Mouse (Mus musculus): ENCODE results near the gene Nmu. TPM values are rescaled to one million over a fixed set of nuclear protein-coding genes. Genes with fewer than 3 reads are reported as not detected.

The Nmu gene
- not detected in 2 replicates for polyA plus RNA-seq (2014; fragmentation: Nextera tagmentation; extraction: Ambion mirVana)

GRCm38 (mm10) chr5:76363453-76364104 is at the start of gene Nmu:
Gene Nmu (minus strand): TSS chr5:76363788.
- 3% methylated on average over 35 of the region's 35 CpGs for WGBS
- DNase-seq (peak; percentile 21), ATAC-seq (ENCODE audit: low FRiP score, low TSS enrichment) (no peak)
- peak within 1 kb of the TSS; percentile 38 for H3K4me3 ChIP-seq (replicated peaks; ENCODE audit: low read depth, low read length)
- H3K4me1 ChIP-seq (ENCODE audit: control insufficient read depth, insufficient read depth, low read length): 0 out of 2 replicates have a peak, but pooled peaks cover 6% of the 10 kb centered on the region
- H3K36me3 ChIP-seq (ENCODE audit: control insufficient read depth, insufficient read depth, low read length): no peaks in the 10 kb centered on the region
- peak within 1 kb of the TSS; percentile 63 for H3K4me2 ChIP-seq (ENCODE audit: low read length)
- peak within 1 kb of the TSS; percentile 44 for H3K9ac ChIP-seq (replicated peaks; ENCODE audit: low read length)
- H3K27me3 ChIP-seq (ENCODE audit: control insufficient read depth, insufficient read depth, low read length): peaks cover 13% of the 10 kb centered on the region; the same call in 1 of the 2 replicates
- H3K27ac ChIP-seq (replicated peaks; ENCODE audit: low read depth, low read length): no peak within 1 kb of the TSS
- H3K9me3 ChIP-seq (ENCODE audit: control insufficient read depth, low read length): no peaks in the 10 kb centered on the region

DNA sequence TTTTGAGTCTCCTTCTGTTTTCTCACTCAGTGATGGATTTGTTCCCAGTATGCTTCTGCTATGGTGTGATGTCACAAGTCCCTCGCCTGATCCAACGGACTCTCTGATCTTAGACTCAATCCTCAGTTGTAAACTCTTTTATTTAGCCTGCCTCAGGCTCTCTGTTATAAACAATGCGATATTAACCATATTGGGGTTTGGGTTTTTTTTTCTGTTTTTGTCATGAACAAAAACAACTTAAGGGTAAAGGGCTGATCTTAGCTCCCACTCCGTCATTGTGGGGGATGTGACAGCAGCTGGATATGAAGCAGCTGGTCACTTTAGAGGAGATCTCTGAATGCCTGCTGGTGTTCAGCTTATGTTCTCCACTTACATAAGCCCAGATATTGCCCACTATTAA is 48.1 kb upstream of the Nmu start:
- Histone ChIP-seq H3K9ac (replicated peaks; ENCODE audit: low read length) (no peak overlapping the region), H3K4me3 (replicated peaks; ENCODE audit: low read depth, low read length) (no peak overlapping the region), H3K9me3 (ENCODE audit: control insufficient read depth, low read length) (no peaks in the 10 kb centered on the region), H3K27me3 (ENCODE audit: control insufficient read depth, insufficient read depth, low read length) (no peaks in the 10 kb centered on the region), H3K36me3 (ENCODE audit: control insufficient read depth, insufficient read depth, low read length) (no peaks in the 10 kb centered on the region), H3K4me1 (ENCODE audit: control insufficient read depth, insufficient read depth, low read length) (no peaks in the 10 kb centered on the region), H3K27ac (replicated peaks; ENCODE audit: low read depth, low read length) (no peak overlapping the region), H3K4me2 (ENCODE audit: low read length) (no peak overlapping the region)
- DNase-seq (no peak), ATAC-seq (ENCODE audit: low FRiP score, low TSS enrichment) (no peak)
- 89% methylated on average over 4 of the region's 4 CpGs for WGBS

DNA sequence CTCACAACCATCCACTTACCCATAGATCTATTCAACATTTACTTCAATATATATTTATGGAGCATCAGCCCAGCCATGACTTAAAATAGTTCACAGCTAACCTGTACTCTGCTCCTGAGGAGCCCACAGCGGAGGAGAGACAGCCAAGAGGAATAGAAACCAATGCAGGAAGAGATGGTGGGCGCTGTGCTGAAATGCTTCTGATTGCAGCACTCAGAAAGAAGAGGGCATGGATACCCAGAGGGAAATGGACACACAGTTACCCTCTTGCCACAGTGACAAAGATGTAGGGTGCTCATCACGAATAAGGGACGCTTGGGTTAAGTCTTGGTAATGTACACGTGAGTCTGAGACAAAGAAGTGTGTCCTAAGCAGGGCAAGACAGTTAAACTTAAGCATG is 30.8 kb upstream of the Nmu start:
- no peaks in the 10 kb centered on the region for H3K9me3 ChIP-seq (ENCODE audit: control insufficient read depth, low read length)
- H3K4me1 ChIP-seq (ENCODE audit: control insufficient read depth, insufficient read depth, low read length): no peaks in the 10 kb centered on the region
- no peaks in the 10 kb centered on the region for H3K36me3 ChIP-seq (ENCODE audit: control insufficient read depth, insufficient read depth, low read length)
- 93% methylated on average over 5 of the region's 5 CpGs for WGBS
- no peak overlapping the region for H3K4me2 ChIP-seq (ENCODE audit: low read length)
- DNase-seq: no peak
- no peaks in the 10 kb centered on the region for H3K27me3 ChIP-seq (ENCODE audit: control insufficient read depth, insufficient read depth, low read length)
- H3K9ac ChIP-seq (replicated peaks; ENCODE audit: low read length): no peak overlapping the region
- no peak for ATAC-seq (ENCODE audit: low FRiP score, low TSS enrichment)
- no peak overlapping the region for H3K4me3 ChIP-seq (replicated peaks; ENCODE audit: low read depth, low read length)
- no peak overlapping the region for H3K27ac ChIP-seq (replicated peaks; ENCODE audit: low read depth, low read length)

DNA sequence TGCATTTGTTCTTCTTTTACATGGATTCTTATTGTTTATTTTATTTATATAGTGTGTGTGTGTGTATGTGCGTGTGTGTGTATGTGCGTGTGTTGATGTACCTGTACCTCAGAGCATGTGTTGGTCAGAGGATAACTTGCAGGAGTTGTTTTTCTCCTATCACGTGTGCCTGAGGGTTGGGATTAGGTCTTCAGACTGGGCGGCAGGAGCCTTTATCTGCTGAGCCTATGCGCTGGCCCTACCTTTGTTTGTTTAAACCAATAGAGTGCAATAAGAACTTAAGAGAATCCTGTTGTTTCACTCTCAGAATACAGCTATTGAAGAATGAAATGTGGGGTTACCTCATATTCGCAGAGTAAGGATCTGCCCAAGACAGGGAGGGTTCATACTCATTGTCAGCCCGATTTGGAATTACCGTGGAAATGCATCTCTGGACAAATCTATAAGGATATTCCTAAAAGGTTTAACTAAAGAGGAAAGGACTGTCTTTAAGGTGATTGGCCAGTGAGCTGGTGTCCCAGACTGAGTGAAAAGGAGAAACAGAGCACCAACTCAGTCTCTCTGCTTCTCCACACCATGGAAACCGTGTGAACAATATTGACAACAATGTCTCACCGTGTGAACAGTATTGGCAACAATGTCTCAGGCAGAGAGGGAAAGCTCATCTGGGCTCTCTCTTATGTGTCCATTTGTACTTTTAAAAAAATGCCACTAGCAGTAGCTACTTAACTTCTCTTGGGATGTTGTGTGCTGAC is 25.6 kb upstream of the Nmu start:
- no peak for ATAC-seq (ENCODE audit: low FRiP score, low TSS enrichment)
- no peak overlapping the region for H3K9ac ChIP-seq (replicated peaks; ENCODE audit: low read length)
- 80% methylated on average over 10 of the region's 10 CpGs for WGBS
- no peaks in the 10 kb centered on the region for H3K36me3 ChIP-seq (ENCODE audit: control insufficient read depth, insufficient read depth, low read length)
- H3K4me1 ChIP-seq (ENCODE audit: control insufficient read depth, insufficient read depth, low read length): no peaks in the 10 kb centered on the region
- H3K4me3 ChIP-seq (replicated peaks; ENCODE audit: low read depth, low read length): no peak overlapping the region
- DNase-seq: no peak
- no peaks in the 10 kb centered on the region for H3K9me3 ChIP-seq (ENCODE audit: control insufficient read depth, low read length)
- no peaks in the 10 kb centered on the region for H3K27me3 ChIP-seq (ENCODE audit: control insufficient read depth, insufficient read depth, low read length)
- no peak overlapping the region for H3K4me2 ChIP-seq (ENCODE audit: low read length)
- no peak overlapping the region for H3K27ac ChIP-seq (replicated peaks; ENCODE audit: low read depth, low read length)

DNA sequence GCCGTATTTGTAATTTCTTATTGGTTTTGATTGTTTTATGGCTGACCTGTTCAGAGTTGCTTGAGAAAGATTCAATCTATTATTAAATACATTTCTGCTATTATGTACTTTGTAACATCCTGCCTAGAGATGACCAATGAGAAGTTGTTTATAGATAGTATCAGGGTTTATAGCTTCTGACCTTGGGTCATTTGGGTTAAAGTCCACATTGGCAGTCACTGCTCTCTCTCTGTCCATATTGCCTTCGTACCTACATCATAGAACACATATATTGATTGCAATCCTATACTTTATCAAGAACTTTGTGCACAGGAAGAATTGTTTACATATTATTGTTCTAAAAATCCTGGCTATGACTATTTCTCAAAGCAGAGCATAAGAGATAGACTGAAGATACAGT is 24.9 kb upstream of the Nmu start:
- WGBS: 95% methylated on average over 2 of the region's 2 CpGs
- Histone ChIP-seq H3K36me3 (ENCODE audit: control insufficient read depth, insufficient read depth, low read length) (no peaks in the 10 kb centered on the region), H3K27ac (replicated peaks; ENCODE audit: low read depth, low read length) (no peak overlapping the region), H3K9me3 (ENCODE audit: control insufficient read depth, low read length) (no peaks in the 10 kb centered on the region), H3K4me3 (replicated peaks; ENCODE audit: low read depth, low read length) (no peak overlapping the region), H3K4me1 (ENCODE audit: control insufficient read depth, insufficient read depth, low read length) (no peaks in the 10 kb centered on the region), H3K27me3 (ENCODE audit: control insufficient read depth, insufficient read depth, low read length) (no peaks in the 10 kb centered on the region), H3K9ac (replicated peaks; ENCODE audit: low read length) (no peak overlapping the region), H3K4me2 (ENCODE audit: low read length) (no peak overlapping the region)
- DNase-seq (no peak), ATAC-seq (ENCODE audit: low FRiP score, low TSS enrichment) (no peak)

- no peaks in the 10 kb centered on the region for H3K9me3 ChIP-seq (ENCODE audit: control insufficient read depth, low read length)
- 51% methylated on average over 6 of the region's 6 CpGs for WGBS
- H3K4me2 ChIP-seq (ENCODE audit: low read length): no peak overlapping the region
- DNase-seq (no peak), ATAC-seq (ENCODE audit: low FRiP score, low TSS enrichment) (no peak)
- H3K9ac ChIP-seq (replicated peaks; ENCODE audit: low read length): no peak overlapping the region
- no peaks in the 10 kb centered on the region for H3K27me3 ChIP-seq (ENCODE audit: control insufficient read depth, insufficient read depth, low read length)
- no peaks in the 10 kb centered on the region for H3K36me3 ChIP-seq (ENCODE audit: control insufficient read depth, insufficient read depth, low read length)
- no peaks in the 10 kb centered on the region for H3K4me1 ChIP-seq (ENCODE audit: control insufficient read depth, insufficient read depth, low read length)
- no peak overlapping the region for H3K27ac ChIP-seq (replicated peaks; ENCODE audit: low read depth, low read length)
- H3K4me3 ChIP-seq (replicated peaks; ENCODE audit: low read depth, low read length): no peak overlapping the region
These were observed 20.1 kb upstream of the Nmu start for GRCm38 (mm10) chr5:76383673-76384072.

GRCm38 (mm10) chr5:76381836-76382235 is 18.2 kb upstream of the Nmu start:
- no peak overlapping the region for H3K4me2 ChIP-seq (ENCODE audit: low read length)
- ATAC-seq (ENCODE audit: low FRiP score, low TSS enrichment) (no peak), DNase-seq (no peak)
- H3K4me3 ChIP-seq (replicated peaks; ENCODE audit: low read depth, low read length): no peak overlapping the region
- no peaks in the 10 kb centered on the region for H3K4me1 ChIP-seq (ENCODE audit: control insufficient read depth, insufficient read depth, low read length)
- WGBS: 93% methylated on average over 5 of the region's 5 CpGs
- H3K9ac ChIP-seq (replicated peaks; ENCODE audit: low read length): no peak overlapping the region
- H3K27me3 ChIP-seq (ENCODE audit: control insufficient read depth, insufficient read depth, low read length): no peaks in the 10 kb centered on the region
- no peaks in the 10 kb centered on the region for H3K9me3 ChIP-seq (ENCODE audit: control insufficient read depth, low read length)
- H3K27ac ChIP-seq (replicated peaks; ENCODE audit: low read depth, low read length): no peak overlapping the region
- H3K36me3 ChIP-seq (ENCODE audit: control insufficient read depth, insufficient read depth, low read length): no peaks in the 10 kb centered on the region

DNA sequence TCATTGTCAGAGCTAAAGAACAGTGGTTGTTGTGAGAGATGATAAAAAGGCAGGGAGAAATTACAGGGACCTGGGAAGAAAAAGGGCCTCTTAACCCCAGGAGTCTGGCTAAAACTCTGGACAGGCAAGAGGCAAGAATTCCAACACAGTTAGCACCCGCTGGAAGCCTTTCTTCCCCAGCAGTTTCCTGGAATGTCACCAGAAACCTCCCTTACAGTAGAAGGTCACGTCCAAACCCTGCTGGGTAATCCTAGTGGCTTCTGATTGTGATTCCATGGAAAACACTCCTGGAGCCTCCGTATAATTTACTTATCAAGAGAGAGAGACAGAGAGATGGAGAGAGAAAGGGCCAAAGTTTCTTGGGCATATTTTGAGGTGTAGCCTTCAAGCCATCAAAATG is 15.6 kb upstream of the Nmu start:
- Histone ChIP-seq H3K27ac (replicated peaks; ENCODE audit: low read depth, low read length) (no peak overlapping the region), H3K4me1 (ENCODE audit: control insufficient read depth, insufficient read depth, low read length) (no peaks in the 10 kb centered on the region), H3K9me3 (ENCODE audit: control insufficient read depth, low read length) (no peaks in the 10 kb centered on the region), H3K4me3 (replicated peaks; ENCODE audit: low read depth, low read length) (no peak overlapping the region), H3K27me3 (ENCODE audit: control insufficient read depth, insufficient read depth, low read length) (no peaks in the 10 kb centered on the region), H3K9ac (replicated peaks; ENCODE audit: low read length) (no peak overlapping the region), H3K36me3 (ENCODE audit: control insufficient read depth, insufficient read depth, low read length) (no peaks in the 10 kb centered on the region), H3K4me2 (ENCODE audit: low read length) (no peak overlapping the region)
- 40% methylated on average over 3 of the region's 3 CpGs for WGBS
- DNase-seq: no peak
- ATAC-seq (ENCODE audit: low FRiP score, low TSS enrichment): no peak

Data from midbrain, embryonic 14.5 days (tissue).